Mouse (Mus musculus) gonadal fat pad, adult 2 months (tissue): Measurements from ENCODE around the gene Otulin. TPM values are rescaled to one million over a fixed set of nuclear protein-coding genes. Genes with fewer than 3 reads are reported as not detected.

Experiments used
- DNase-seq: peaks from one replicate; pipeline ENCODE4 v3.0.0-alpha.2; 2012; ENCODE audit warnings: low read depth
- polyA plus RNA-seq: library from polyadenylated mRNA; depleted of rRNA; stranded (reverse); fragments of >200 nt; gene quantifications from 2 replicates; pipeline ENCODE4 v1.2.3, GENCODE M21; 2012; rRNA removed

The Otulin gene
- 33.0 and 38.7 TPM in 2 replicates for polyA plus RNA-seq

DNA sequence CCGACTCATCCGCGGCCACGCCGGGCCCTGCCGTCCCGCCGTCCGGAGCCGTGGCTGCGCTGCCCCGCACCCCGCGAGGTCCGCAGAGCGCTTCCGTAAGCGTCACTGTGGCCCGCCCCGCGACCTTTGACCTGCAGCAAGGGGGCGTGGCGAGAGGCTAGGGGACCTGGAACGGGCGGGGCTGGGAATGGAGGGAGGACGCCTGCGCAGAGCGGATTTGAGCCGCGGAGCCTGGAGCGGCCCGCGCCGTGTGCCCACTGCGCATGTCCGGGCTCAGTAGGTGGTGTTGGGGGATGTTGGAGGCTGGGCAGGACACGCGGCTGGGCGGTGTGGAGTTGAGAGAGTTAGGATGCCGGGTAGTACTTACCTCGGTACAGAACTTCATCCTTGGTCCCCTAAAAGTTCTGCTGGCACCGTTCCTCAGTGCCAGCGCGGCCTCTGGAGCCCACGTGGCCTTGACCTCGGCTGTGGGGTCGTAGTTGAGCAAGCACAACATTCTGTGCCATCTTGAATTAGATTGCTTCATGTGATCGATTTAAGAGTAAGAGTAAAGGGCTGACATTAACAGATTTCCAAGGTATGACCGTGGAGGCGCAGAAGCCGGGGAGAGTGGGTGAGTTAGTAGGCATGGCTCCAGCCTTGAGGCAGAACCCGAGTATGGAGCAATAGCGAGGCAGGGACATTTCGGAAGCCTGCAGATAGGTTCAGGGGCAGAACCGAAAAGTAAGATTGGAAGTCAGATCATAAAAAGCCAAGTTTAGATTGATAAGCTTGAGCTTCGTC, at the start of gene Otulin:
TSS of gene Otulin (minus strand) at position 93 of the 783 bp plus-strand sequence.
- DNase-seq = peak; percentile 60

DNA sequence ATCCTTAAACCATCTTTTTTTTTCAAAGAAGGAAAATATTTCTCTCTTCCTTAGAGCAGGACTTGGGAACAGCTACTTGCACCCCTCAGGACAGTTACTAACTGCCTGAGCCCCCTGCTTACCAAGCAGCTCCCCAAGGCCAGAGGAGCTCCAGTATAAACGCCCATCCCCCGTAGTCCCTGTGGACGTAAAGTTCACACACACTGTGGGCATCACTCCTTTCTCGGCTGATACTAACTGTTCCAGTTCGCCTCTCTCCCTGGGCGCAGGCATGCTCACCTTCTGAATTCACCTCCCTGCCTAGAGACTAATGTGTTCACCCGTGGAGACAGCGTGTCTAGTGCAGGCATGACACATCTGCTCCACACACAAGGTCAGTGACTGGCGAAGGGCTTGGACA, 48.0 kb upstream of the Otulin start:
- DNase-seq = no peak

DNA sequence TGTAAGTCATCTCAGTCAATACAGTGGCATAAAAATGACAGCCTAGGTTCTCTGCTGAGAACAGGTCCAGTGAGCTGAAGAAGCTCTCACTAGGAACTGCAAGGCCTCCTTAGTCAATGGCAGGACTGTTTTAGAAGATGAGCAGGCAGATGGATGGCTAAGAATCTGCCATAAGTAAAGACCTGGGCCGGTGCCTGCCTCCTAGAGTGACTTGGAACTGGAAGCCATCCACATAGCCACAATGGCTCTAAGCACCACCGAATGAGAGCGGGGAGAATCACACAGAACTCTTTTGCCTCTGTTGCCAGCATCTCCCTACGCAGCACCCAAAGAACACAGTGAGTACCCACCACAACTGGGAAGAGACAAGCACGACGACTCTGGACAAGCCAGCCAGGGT, 47.3 kb upstream of the Otulin start:
- DNase-seq = no peak

DNA sequence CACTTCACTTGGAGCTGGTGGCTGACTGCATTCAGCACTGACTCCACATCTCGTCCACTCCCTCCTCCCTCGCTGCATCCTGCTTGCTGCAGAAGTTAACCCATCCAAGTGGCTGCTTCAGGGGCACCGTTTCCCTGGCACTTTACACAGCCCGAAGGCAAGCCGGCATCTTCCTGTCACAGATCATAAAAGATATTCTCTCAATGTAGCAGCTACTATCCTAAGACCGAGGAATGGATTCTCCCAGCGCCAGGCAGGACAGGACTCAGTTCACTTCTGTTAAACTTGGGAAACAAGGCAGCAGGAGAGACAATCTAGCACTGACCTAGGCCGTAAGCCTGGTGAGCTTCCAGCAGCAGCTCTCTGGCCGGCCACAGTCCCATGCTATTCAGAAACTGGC, 45.7 kb upstream of the Otulin start:
- no peak for DNase-seq

DNA sequence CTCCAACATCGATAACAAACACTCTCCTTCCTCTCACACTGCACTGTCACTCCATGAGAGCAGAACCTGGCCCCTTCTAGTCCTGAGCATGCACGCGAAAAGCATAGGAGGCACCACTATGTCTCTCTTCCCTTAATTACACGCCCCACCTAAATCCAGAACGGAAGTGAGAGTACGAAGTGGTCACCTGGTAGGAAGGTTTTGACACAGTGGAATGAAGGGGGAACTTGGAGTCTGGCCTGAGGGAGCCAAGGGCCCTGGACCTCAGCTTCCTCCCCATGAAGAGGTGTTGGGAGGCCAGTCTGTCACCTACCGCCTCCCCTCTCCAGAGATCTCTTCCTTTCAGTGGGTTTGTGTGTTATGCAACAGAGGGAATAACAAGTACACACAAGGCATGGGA, 44.6 kb upstream of the Otulin start:
- no peak for DNase-seq

DNA sequence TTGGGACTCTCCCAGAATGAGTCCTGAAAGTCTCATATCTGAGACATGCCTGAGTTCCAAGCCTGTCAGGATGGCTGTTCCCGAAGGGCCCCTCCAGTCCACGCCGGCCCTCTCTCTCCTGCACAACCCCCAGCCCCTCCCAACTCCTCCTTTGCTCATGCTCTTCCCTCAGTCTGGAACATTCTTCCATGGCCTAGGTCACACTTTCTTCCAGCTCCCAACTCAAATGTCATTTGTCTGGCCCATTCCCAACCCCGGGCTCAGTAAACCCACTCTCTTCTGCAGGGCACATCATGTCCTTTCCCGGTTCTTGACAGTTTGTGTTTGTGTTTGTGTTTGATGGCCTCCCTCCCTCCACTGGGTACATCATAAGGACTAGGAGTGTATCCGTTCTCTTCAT, 43.5 kb upstream of the Otulin start:
- DNase-seq = no peak

DNA sequence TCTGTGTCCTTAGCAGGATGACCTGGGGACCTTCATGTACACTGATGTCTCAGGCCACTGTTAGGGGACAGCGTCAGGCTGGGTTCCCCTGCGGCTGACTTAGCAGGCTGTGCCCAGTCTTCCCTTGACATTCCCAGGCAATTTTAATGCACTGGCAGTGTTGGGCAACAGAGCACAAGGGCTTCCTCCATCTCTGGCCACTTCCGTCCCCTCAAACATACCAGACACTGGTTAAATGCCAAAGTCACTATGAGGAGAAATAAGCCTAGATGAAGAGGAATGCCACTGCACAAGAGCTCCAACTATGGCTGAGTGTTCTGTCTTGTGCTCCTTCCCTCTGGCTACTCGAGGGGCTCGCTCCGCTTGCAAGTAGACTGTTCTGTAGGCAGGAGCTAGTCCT, 42.7 kb upstream of the Otulin start:
- DNase-seq = no peak

DNA sequence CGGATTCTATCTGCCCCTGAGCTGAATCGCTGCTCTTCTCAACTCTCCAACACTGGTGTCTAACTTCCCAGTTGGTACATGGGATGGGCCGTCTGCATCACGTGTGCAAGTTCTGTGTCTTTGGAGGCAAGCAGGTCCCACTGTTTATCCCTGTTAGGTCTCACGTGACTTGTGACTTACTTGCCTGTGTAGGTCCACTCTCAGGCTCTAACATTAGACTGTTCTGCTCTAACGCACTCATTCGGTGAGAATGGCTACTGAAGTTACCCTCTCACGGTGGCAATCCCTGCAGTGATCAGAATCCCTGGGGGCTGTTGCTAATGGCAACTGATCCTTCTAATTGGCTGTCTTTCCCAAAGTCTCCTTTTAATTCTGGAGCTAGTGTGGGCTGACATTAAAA, 41.8 kb upstream of the Otulin start:
- no peak for DNase-seq

DNA sequence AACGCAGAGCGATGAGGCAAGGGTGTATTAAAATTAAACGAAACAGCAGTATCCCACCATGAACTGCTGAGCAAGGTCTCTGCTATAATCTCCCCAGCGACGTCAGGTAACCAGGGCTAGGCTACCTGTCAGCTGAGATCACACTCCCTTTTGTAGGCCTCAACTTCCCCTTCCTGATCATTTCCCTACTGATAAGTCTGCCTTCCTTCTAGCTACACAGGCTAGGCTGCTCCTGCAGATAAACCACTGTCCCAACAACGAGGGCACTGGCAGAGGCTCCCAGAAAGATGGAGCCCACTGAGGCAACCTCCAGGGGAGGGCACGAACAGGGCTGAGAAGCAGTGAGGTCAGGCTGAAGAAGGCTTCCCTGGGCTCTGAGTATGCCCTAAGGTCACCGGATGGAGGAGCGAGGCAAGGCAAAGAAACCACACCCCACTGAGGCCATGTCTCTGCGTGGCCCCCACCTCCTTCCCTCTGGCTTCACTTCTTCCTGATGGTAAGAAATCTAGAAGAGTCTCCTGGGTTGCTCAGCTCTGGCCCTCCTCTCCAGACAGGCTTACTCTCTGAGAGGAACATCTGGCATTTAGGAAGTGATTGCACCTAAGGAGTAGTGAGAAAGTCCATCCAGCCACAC, 41.2 kb upstream of the Otulin start:
- no peak for DNase-seq

DNA sequence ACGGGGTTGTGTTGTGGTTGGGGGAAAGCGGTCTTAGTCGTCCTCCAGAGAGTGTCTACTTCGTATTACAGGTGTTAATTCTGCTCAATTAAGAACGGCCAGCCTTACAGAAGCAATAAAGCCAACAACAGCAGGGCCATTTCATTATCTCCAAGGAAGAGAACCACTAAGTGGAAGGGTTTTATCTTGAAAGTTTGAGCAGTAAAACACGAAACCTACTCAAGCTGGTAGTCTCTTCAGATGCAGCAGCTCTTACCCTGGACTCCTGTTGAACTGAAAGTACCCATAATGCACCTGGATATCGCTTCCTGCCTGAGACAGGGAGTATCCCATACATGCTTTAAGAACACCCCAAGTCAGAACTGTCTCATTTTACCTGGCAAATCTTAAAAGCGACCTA, 40.2 kb upstream of the Otulin start:
- no peak for DNase-seq

DNA sequence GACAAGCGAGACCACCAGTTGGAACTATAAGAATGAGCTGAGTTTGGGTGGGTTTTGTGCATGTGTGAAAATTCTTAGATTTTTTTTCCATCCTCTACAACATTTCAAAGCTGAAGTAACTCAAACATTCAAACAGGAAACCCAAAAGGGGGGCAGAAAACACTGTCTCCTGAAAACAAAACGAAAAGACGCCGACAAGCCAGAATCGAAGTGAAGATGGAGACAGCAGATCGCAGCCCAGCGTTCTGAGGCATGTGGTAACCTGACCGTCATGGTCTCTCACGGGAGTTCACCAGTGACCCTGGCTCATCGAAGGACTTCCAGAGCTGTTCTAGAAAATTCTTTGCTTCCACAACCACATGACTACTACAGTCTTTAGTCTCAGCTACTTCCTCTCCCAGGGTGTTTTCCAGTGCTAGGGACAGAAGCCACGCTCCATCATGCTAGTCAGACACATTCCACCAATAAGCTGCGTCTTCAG, 39.5 kb upstream of the Otulin start:
- no peak for DNase-seq

DNA sequence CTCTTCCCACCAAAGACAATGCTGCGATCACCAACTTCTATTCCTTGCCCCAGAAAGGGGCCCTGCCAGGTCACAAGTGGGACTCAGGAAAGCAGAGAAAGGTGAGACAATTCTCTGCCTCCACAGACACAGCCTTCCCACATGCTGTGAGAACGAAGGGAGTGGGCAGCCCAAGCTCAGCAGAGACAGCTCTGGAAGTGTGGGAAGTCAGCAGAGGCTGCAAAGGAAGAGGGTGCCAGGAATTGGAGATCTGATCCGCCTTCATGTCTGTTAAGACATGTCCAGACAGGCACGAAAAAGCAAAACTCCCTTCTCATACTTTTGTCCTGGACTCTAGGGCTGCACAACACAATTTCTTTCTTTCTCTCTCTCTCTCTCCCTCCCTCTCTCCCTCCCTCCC, 38.8 kb upstream of the Otulin start:
- no peak for DNase-seq

DNA sequence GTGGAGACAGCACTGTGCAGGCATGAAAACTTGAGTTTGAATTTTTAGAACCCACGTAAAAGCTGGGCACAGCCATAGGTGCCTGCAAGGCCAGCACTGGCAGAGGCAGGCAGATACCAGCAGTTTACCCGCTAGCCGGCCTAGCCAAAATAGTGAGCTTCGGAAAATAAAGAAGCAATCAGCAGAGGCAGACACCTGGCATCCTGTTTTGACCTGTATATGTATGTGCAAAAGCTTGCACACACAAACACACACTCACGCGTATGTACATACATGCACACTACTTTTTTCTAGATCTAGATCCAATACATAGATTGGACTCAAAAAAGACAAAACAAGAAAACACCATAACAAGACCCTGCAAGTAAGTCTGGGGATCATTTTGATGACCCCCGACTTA, 38.1 kb upstream of the Otulin start:
- DNase-seq = no peak

DNA sequence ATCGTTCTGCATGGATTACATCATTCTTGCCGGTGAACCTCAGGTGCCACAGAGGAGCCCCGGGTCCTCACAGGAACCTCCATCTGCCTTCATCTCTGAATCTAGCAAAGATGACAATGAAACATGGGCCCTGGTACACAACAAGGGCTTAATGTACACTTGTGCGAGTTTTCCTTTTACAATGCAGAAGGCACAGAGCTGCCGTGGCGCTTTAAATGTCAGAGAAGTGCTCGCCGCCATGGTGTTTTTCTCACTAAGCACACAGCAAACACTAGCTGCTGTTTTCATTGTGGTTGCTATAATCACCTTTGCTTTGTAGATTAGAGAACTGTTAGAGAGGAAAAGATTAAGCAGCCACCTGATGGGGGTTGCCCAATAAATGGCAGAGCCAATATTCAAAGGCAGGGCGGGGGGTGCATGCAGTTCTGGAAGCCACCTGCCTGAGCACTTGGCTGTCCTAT, 37.5 kb upstream of the Otulin start:
- no peak for DNase-seq

DNA sequence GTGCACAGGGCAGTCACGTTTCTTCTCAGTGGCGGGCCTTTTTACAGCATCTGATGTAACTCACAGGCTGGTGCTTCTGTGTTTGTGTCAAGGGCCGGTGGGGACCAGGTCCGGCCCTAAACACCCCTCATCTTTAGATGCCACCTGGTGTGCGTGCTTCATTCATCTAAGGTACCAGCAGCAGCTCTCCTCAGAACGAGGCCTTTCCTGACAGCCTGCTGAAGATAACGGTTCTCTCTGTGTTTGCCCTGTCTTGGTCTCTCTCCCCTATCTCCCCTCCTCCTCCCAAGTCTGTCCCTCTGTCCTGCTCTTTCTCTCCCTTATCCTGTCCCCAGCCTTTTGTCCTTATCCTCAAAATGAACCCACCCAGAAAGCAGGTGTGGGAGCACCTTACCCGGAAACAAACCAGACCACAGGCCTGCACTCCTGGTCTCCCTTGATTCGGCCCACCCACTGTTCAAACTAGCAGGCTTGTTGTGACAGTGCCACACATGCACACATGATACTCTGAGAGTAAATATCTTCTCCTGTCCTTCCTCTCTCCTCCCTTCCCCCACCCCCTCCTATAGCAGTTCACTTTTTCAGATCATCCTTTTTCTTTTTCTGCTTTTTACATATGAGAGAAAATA, 36.5 kb upstream of the Otulin start:
- DNase-seq = no peak

DNA sequence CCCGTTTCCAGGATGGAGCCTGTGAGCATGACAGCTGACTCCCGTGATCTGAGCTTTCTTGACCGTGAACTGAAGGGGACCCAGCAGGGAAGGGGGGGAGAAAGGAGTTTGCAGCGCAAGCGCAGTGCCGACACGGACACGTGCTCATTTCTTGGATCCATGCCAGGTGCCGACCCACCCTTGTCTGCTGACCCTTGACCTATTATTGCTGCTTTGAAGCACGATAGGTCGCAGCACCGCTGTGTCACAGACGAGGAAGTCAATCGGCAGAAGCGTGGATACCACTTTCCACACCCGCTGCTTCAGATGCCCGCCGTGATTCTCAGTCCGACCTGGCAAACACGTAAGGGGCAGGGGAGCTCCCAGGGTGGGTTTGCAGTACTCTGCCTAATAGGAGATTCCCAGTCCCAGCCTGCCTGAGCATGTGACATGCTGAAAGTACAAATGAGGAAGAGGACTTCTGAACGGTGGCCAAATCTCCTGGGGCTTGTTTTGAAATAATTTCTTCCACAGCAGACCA, 35.0 kb upstream of the Otulin start:
- DNase-seq = no peak

DNA sequence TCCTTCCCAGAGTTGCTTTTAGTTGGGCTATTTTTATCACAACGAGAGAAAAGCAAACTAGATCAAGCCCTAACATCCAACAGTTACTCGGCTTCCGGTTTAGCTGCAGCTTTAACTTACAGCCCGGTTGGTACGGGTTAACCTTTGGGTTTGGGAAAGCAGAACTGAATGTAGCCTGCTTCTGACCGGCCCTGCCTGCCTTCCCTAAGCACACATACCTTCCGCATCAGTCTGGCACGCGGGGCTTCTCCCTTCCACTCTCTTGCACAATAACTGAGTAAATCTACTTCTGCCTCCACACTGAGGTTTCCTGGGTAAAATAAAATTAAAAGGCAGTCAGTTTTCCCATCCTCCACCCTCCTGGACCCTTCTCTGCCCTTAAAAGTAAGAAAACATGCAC, 33.6 kb upstream of the Otulin start:
- DNase-seq = no peak

DNA sequence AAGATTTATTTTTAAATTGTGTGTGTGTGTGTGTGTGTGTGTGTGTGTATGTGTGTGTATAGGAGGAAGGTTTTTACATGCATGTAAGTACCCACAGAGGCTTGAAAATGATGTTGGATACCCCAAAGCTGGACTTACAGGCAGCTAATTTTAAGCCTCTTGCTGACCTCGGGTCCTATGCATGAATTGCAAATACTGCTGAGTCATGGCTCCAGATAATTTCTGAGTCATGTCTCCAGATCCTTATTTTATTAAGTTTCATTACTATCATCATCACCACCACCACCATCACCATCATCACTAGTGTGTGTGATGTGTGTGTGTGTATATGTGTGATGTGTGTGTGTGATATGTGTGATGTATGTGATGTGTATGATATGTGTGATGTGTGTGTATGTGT, 32.2 kb upstream of the Otulin start:
- no peak for DNase-seq

DNA sequence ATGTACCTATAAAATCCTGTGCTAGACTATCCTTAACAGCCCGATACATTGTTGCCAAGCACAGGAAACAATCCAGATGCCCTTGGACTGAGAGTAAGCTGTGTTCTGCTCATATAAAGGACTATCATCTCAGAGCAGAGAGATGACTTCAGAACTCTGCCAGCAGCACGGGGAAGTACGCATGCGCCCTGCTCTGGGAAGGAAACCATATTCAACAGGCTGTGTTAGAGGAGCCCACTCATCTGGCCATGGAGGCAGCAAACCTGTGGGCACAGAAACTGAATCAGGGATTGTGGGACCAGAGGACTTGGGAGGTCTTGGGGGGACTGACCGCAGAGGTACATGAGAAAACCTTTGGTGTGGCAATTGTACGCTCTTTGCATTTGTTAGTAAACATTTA, 31.2 kb upstream of the Otulin start:
- no peak for DNase-seq

DNA sequence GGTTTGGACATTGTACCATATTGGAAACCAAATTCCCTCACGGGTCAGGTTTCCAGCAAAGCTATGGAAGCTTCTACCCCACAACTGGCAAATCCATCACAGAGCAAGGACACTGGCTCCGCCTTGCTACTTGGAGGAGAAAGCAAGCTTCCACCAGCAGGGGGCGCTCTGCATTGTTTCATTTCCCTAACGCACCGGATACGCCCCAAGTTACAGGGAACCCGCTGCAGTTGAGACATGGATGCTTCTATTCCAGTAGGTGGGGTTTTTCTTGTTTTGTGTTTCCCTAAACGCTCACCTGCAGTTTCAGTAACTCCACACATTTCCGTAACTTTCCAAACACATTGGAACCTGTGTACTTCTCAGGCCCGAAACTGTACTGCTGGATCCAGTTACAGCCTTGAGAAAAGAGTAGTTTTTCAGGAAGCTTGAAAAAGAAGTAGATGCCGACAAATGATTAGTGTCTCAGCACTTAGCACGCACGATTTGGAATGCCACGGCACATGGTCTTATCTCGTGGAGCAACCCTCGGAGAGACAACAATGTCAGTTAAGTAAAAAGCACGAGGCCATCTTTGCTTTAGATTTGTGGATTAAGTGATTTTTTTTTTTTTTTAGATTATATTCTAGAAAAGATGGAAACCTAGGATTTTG, 29.2 kb upstream of the Otulin start:
- no peak for DNase-seq

DNA sequence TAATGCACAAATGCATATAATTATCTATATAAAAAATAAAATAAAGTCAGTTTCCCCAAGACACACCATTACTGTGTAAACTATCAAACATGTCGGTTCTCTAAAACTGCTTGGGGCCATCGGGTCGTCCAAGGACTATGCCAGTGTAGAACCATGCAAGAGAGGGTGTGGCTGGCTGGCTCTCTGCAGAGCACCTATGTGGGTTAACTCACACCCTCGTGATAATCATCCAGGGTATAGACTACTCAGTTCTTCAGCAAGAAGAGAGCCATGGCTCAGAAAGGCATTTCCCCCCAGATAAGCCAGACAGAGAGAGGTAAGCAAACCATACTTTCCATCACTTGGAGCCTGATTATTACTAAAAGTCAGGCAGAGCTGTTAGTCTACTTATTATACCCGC, 28.6 kb upstream of the Otulin start:
- no peak for DNase-seq

DNA sequence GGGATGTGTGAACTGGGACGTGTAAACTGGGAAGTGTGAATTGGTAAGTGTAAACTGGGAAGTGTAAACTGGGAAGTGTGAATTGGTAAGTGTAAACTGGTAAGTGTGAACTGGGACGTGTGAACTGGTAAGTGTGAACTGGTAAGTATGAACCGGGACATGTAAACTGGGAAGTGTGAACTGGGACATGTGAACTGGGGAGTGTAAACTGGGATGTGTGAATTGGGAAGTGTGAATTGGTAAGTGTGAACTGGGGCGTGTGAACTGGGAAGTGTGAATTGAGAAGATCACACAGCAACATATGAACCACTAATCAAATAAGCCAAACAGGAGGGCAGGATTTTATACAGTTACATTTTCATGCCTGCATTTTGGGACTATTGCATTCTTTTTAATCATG, 27.9 kb upstream of the Otulin start:
- DNase-seq = no peak
